Mouse (Mus musculus) embryonic facial prominence, embryonic 13.5 days (tissue): ENCODE results near the gene Ccdc28a. TPM values are rescaled to one million over a fixed set of nuclear protein-coding genes. Genes with fewer than 3 reads are reported as not detected.

Experiments used
- ATAC-seq: fragments of 200-750 bp; cut with Nextera tagmentation; 2 replicates; pipeline ENCODE4 v1.8.0; 2017; ENCODE audit warnings: low read depth; ENCODE audit not compliant: insufficient number of reproducible peaks, insufficient read depth, low FRiP score, low TSS enrichment
- H3K27ac ChIP-seq: fragments of 300-500 bp; sonication (generic); 2 replicates; pipeline ENCODE4 v1.5.1; 2015; ENCODE audit warnings: moderate library complexity, mild to moderate bottlenecking, inconsistent platforms
- H3K27me3 ChIP-seq: fragments of 300-500 bp; sonication (generic); 2 replicates; pipeline ENCODE4 v1.6.1; 2015; ENCODE audit warnings: mild to moderate bottlenecking, inconsistent platforms
- H3K36me3 ChIP-seq: fragments of 300-500 bp; sonication (generic); 2 replicates; pipeline ENCODE4 v1.6.1; 2015; ENCODE audit warnings: mild to moderate bottlenecking, inconsistent platforms
- H3K4me1 ChIP-seq: fragments of 300-500 bp; sonication (generic); 2 replicates; pipeline ENCODE4 v1.6.1; 2015; ENCODE audit warnings: inconsistent platforms
- H3K4me2 ChIP-seq: fragments of 300-500 bp; sonication (generic); 2 replicates; pipeline ENCODE4 v1.6.1; 2015; ENCODE audit warnings: moderate library complexity, mild to moderate bottlenecking, inconsistent platforms
- H3K4me3 ChIP-seq: fragments of 300-500 bp; sonication (generic); 2 replicates; pipeline ENCODE4 v1.5.1; 2015; ENCODE audit warnings: mild to moderate bottlenecking, inconsistent platforms
- H3K9ac ChIP-seq: fragments of 300-500 bp; sonication (generic); 2 replicates; pipeline ENCODE4 v1.6.1; 2015; ENCODE audit warnings: mild to moderate bottlenecking, inconsistent platforms
- H3K9me3 ChIP-seq: fragments of 300-500 bp; sonication (generic); 2 replicates; pipeline ENCODE4 v1.6.1; 2016; ENCODE audit warnings: inconsistent platforms
- WGBS: fragments of 180-500 bp; shearing (Covaris S2); methylation state at CpG from one replicate; pipeline ENCODE4 v1.1.7; 2015; ENCODE audit warnings: mixed read lengths; 5-methylcytosine and 5-hydroxymethylcytosine counted together
- polyA plus RNA-seq: library from polyadenylated mRNA; unstranded; fragments of >200 nt; fragmentation: Nextera tagmentation; extraction: Ambion mirVana; gene quantifications from 2 replicates; pipeline ENCODE4 v1.2.1, GENCODE M21; 2015

Ccdc28a gene
- 10.3 and 10.7 TPM in 2 replicates for polyA plus RNA-seq

DNA sequence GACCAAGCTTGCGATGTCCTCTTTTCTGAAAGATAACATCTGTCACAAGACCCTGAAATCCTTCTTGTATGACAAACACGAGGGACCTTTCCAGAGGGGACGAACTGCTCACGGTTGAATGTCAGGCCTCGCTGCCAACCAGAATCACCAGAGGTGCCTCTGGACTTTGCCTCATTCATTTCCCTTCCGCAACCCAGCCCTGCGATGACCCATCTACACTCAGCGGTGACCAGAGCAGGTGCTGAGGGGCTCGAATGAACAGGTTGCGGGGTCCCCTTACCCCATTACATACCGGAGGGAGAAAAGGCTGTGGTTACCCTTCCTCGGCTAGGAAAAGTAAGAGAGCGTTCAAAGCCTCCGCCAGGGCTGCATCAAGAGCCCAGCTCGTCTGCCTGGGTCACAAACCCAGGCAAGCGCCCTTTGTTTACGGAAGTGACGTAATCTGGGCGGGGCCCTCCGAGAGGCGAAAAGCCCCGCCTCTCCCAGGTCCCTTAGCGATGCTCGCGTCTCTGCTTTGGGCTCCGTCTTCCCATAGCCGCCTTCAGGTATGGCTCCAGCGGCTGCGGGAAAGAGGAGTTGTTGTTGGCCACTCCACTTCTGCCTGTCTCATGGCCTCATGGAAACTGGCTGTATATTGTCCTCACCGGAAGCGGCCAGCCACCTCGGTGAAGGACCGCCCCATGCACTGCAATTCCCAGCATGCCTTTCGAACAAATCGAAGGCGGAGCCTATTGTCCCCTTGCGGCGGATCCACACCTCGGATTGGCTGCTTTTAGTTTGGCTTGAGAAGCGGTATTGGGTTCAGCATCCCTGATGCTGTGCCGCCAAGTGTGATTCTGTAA is at the start of gene Ccdc28a:
Gene Ccdc28a, minus strand, starts transcription at position 439 of the 842 bp plus-strand sequence.
- H3K27ac ChIP-seq = peak within 1 kb of the TSS; percentile 74; the same call in 1 of the 2 replicates
- peak within 1 kb of the TSS; percentile 65 for H3K9ac ChIP-seq
- 1% methylated on average over 41 of the region's 41 CpGs for WGBS
- no peaks in the 10 kb centered on the region for H3K36me3 ChIP-seq
- H3K4me1 ChIP-seq = peaks cover 3% of the 10 kb centered on the region; the same call in 1 of the 2 replicates
- peak within 1 kb of the TSS; percentile 80 for H3K4me2 ChIP-seq
- H3K9me3 ChIP-seq = no peaks in the 10 kb centered on the region
- peak within 1 kb of the TSS; percentile 64 for H3K4me3 ChIP-seq
- no peaks in the 10 kb centered on the region for H3K27me3 ChIP-seq
- ATAC-seq = peak; percentile 98

DNA sequence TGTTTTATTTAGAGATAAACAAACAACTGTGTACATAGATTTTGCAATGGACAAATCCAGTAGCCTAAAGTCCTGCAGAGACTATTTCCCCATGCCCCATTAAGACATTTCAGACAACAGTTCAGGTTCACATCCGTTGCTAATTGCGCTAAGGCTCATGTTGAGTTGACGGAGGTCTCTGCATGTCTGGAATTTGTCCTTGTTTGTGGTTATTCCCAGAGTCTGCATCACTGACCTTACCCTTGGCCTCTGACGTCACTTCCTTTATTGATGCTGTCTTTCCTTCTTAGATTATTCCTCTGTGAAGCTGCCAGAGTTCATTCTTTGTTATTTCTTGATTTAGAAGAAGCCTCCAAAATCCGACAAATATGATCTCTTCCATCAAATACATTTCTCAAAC is 49.2 kb upstream of the Ccdc28a start:
- Histone ChIP-seq H3K27me3 (no peaks in the 10 kb centered on the region), H3K9me3 (no peaks in the 10 kb centered on the region), H3K27ac (no peak overlapping the region), H3K9ac (no peak overlapping the region), H3K4me2 (no peak overlapping the region), H3K4me1 (no peaks in the 10 kb centered on the region), H3K4me3 (no peak overlapping the region), H3K36me3 (no peaks in the 10 kb centered on the region)
- 84% methylated on average over 5 of the region's 5 CpGs for WGBS
- no peak for ATAC-seq

DNA sequence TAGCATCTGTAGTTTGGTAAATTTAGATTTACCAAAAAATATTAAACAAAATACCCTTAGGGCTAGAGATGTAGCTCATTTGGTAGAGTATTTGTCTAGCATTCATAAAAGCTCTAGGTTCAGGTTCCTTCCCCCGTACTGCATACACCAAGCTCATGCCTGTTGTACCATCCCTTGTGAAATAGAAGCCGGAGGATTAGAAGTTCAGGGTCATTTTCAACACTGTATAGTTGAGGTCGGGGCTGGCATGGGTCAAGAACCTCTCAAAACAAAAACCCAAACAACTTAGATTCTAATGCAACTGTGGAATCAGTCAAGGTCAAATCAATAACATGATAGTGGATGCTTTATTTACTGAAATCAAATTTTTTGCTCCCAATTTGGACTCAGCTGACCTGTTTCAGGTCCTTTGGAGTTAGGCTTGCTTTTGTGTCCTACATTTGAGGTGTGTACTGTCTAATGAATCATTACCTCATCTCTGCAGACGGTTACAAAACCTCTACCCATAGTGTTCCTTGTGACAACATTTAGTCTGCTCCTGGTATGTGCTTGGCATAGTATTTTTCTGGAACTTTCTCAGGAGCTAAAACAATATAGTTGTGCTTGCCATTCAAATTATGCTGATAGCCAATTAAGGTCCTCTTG is 41.4 kb upstream of the Ccdc28a start:
- Histone ChIP-seq H3K4me2 (no peak overlapping the region), H3K9me3 (no peaks in the 10 kb centered on the region), H3K27me3 (no peaks in the 10 kb centered on the region), H3K4me3 (no peak overlapping the region), H3K9ac (no peak overlapping the region), H3K27ac (no peak overlapping the region), H3K36me3 (no peaks in the 10 kb centered on the region), H3K4me1 (no peaks in the 10 kb centered on the region)
- ATAC-seq = no peak
- 83% methylated on average over 4 of the region's 4 CpGs for WGBS

DNA sequence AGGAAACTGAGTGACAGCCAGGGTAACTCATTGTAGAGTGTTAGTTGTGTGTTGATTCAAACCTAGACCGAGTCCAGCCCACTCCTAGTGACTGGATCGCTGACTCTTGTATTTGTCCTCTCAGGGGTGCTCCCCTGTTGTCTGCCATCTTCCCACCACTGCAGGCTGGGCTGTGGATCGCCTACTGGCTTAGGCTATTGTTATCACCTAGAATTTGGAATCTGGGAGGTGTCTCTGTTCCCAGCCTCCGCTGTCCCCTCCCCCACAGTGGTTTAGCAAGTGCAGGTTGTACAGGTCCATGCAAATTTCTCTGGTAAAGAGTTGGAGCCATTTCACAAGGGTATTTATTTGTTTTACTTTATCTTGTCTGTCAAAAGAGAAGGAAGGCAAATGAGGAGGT is 16.5 kb upstream of the Ccdc28a start:
- H3K4me2 ChIP-seq = no peak overlapping the region
- H3K9ac ChIP-seq = no peak overlapping the region
- no peak overlapping the region for H3K4me3 ChIP-seq
- no peaks in the 10 kb centered on the region for H3K27me3 ChIP-seq
- no peak overlapping the region for H3K27ac ChIP-seq
- no peak for ATAC-seq
- H3K4me1 ChIP-seq = no peaks in the 10 kb centered on the region
- H3K36me3 ChIP-seq = no peaks in the 10 kb centered on the region
- WGBS = 75% methylated on average over 4 of the region's 4 CpGs
- no peaks in the 10 kb centered on the region for H3K9me3 ChIP-seq

DNA sequence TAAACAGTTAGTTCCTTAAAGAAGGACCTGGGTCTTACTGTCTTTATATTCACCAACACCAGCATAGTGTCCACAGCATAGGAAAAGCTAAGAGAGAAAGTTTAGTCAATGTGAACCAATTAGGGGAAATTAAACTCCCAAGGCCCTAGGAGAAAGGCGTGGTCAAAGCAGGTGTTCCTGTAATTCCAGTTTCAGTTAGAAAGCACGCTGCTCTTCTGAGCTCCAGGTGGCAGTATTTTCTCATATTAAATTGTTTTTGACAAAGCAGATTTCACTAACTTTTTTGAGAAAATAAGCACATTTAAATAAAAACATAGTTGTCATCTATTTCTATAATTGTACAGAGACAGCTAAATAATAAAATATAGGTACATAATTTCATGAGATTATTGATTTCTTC is 8.8 kb upstream of the Ccdc28a start:
- WGBS = 38% methylated on average over 2 of the region's 2 CpGs

DNA sequence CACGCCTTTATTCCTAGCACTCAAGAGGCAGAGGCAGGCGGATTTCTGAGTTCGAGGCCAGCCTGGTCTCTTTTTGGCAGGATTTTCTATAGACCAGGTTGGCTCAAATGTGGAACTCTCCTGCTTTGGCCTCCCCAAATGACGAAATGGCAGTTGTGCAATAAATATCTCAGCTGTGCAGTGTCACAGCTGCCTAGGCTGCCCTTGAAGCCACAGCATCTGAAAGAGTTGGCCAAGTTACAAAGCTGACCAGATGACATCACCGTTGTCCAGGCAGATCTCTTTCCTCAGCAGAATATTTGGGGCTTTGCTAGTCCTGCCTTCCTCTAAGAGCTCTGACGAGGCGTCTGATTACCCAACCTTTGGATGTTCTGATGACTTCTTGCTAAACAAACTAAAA is 2.4 kb upstream of the Ccdc28a start:
- Histone ChIP-seq H3K4me3 (no peak overlapping the region), H3K27me3 (no peaks in the 10 kb centered on the region), H3K9ac (no peak overlapping the region), H3K9me3 (no peaks in the 10 kb centered on the region), H3K4me1 (peaks cover 3% of the 10 kb centered on the region; the same call in 1 of the 2 replicates), H3K36me3 (no peaks in the 10 kb centered on the region), H3K27ac (no peak overlapping the region), H3K4me2 (no peak overlapping the region)
- 80% methylated on average over 7 of the region's 7 CpGs for WGBS
- ATAC-seq = no peak

More for the DNA sequence above, 8.8 kb upstream of the Ccdc28a start:
- H3K27ac ChIP-seq = no peak overlapping the region
- H3K36me3 ChIP-seq = no peaks in the 10 kb centered on the region
- H3K9me3 ChIP-seq = no peaks in the 10 kb centered on the region
- no peak overlapping the region for H3K9ac ChIP-seq
- no peaks in the 10 kb centered on the region for H3K27me3 ChIP-seq
- H3K4me3 ChIP-seq = no peak overlapping the region
- no peaks in the 10 kb centered on the region for H3K4me1 ChIP-seq
- H3K4me2 ChIP-seq = no peak overlapping the region
- ATAC-seq = no peak

DNA sequence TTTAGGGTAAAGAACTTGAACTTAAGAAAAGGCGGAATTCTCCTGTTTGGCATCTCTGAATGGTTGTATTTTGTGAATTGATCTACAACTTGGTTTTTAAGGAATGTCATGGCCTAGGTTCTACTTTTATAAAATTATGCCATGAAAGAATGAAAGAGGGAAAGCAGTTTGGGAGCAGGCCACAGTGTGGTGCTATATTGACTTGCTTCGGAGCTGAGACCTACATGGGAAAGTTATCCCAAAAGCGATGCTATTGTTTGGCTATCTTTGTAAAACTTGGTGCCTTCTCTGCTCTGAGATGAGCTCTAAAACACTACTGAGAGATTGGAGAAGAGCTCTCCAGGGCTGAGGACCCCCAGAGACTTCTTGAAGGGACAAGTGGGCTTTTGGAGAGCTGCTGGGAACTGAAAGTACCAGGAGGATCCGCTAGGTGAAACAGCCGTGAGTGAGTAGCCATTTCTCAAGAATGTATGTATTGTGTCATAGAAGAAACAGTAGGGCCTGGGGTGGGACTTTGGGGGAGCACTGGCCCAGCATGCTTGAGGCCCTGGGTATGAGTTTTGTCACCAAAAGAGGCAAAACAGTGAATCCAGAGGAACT is 1.6 kb upstream of the Ccdc28a start:
- Histone ChIP-seq H3K27me3 (no peaks in the 10 kb centered on the region), H3K9ac (no peak overlapping the region), H3K9me3 (no peaks in the 10 kb centered on the region), H3K4me2 (no peak overlapping the region), H3K36me3 (no peaks in the 10 kb centered on the region), H3K4me3 (no peak overlapping the region), H3K27ac (no peak overlapping the region), H3K4me1 (peaks cover 3% of the 10 kb centered on the region; the same call in 1 of the 2 replicates)
- 80% methylated on average over 5 of the region's 5 CpGs for WGBS
- ATAC-seq = no peak

DNA sequence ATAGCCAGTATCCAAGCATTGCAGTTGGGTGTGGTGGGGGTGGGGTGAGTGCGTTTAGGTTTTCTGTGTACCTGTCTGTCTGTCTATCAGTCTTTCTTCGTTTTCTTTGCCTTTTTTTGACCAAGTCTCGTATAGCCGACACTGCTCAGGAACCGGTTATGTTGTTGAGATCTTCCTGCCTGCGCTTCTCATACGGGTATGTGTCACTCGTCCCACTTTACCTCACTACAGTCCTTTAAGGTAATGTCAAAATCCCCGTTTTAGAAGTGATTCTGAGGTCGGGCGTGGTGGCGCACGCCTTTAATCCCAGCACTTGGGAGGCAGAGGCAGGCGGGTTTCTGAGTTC is 577 bp upstream of the Ccdc28a start:
- Histone ChIP-seq H3K36me3 (no peaks in the 10 kb centered on the region), H3K27ac (no peak overlapping the region), H3K4me3 (peak overlapping the region; percentile 64), H3K9ac (peak overlapping the region; percentile 65), H3K9me3 (no peaks in the 10 kb centered on the region), H3K27me3 (no peaks in the 10 kb centered on the region), H3K4me1 (peaks cover 3% of the 10 kb centered on the region; the same call in 1 of the 2 replicates), H3K4me2 (peak overlapping the region; percentile 80)
- ATAC-seq = no peak
- WGBS = 12% methylated on average over 14 of the region's 14 CpGs

DNA sequence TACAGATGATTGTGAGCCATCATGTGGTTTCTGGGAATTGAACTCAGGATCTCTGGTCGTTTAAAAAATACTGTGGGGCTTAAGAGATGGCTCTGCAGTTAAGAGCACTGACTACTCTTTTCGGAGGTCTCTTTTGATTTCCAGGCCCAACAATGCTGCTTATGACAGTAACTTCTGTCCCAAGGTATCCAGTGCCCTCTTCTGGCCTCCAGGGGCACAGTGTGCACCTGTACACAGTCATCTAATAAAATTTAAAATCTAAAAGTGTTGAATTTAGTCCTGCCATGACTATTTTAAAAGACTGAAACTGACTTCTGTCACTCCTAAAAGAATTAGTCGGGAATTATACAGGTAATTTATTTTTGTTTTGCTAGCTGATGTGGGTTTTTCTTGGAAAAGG is 907 bp downstream of the Ccdc28a start:
- H3K36me3 ChIP-seq = no peaks in the 10 kb centered on the region
- peaks cover 3% of the 10 kb centered on the region; the same call in 1 of the 2 replicates for H3K4me1 ChIP-seq
- H3K9ac ChIP-seq = no peak overlapping the region
- H3K9me3 ChIP-seq = no peaks in the 10 kb centered on the region
- no peak for ATAC-seq
- 46% methylated on average over 3 of the region's 3 CpGs for WGBS
- peak overlapping the region; percentile 64; the same call in 1 of the 2 replicates for H3K4me3 ChIP-seq
- no peak overlapping the region for H3K4me2 ChIP-seq
- H3K27ac ChIP-seq = no peak overlapping the region
- H3K27me3 ChIP-seq = no peaks in the 10 kb centered on the region

DNA sequence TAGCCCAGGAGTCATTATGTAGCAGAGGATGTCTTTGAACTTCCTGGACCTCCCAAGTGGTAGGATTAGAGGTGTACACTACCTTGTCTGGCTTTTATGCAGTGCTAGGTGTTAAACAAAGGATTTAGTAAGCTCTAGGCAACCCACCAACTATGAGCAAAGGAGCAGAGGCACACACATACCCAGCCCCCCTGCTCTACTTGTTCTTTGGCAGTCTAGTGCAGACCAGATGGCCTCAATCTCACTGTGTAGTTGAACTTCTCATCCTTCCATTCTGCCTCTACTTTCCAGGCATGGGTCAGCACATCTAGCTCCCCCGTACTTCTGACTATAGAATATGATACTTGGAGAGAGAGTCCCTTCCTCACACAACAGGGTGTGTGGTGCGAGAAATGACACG is 10.4 kb downstream of the Ccdc28a start:
- no peaks in the 10 kb centered on the region for H3K27me3 ChIP-seq
- no peak overlapping the region for H3K4me2 ChIP-seq
- H3K4me3 ChIP-seq = no peak overlapping the region
- 90% methylated on average over 3 of the region's 3 CpGs for WGBS
- no peak overlapping the region for H3K9ac ChIP-seq
- no peaks in the 10 kb centered on the region for H3K36me3 ChIP-seq
- no peaks in the 10 kb centered on the region for H3K4me1 ChIP-seq
- H3K9me3 ChIP-seq = no peaks in the 10 kb centered on the region
- H3K27ac ChIP-seq = no peak overlapping the region
- 0 out of 2 replicates have a peak, but pooled peaks have one; percentile 37 for ATAC-seq

DNA sequence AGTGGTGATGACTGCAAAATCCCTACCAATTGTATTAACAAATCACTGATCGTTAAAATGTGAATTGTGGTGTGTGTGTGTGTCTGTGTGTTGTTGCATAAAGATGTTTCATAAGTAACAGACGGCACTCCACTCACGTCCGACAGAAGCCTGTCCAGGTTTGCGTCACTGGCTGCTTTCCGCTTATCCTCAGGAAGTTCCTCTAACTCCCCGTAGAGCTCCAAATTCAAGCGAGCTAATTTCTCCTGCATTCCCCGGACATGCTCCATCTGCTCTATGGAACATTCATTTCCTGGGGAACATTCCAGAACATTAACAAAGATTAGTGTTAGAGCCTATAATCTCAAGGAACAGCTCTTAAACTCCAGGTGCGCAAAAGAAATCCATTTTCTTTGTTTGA is 15.4 kb downstream of the Ccdc28a start:
- Histone ChIP-seq H3K4me2 (no peak overlapping the region), H3K9me3 (no peaks in the 10 kb centered on the region), H3K4me1 (no peaks in the 10 kb centered on the region), H3K4me3 (no peak overlapping the region), H3K9ac (no peak overlapping the region), H3K36me3 (no peaks in the 10 kb centered on the region), H3K27ac (no peak overlapping the region), H3K27me3 (no peaks in the 10 kb centered on the region)
- WGBS = 72% methylated on average over 10 of the region's 10 CpGs
- ATAC-seq = no peak
